Mouse (Mus musculus) thymus, postnatal 25 days (tissue): Measurements from ENCODE around the gene Washc4.
"Not testable (repeated sequence)": the region's sequence is repeated elsewhere in the genome, so short reads cannot be mapped to it uniquely, and the experiment has no call there.

Source experiments
- DNase-seq: peaks from one replicate; pipeline ENCODE4 v3.0.0; 2022

Washc4 gene

GRCm38 (mm10) chr10:83543439-83544102, at the start of gene Washc4:
Gene Washc4 (plus strand): TSS chr10:83543752.
- DNase-seq = peak; percentile 92

- DNase-seq = no peak
These were observed 46.2 kb upstream of the Washc4 start for GRCm38 (mm10) chr10:83497321-83497720.

GRCm38 (mm10) chr10:83508962-83509660, 34.4 kb upstream of the Washc4 start:
- peak; percentile 44 for DNase-seq

- no peak for DNase-seq
These were observed 32.2 kb upstream of the Washc4 start for GRCm38 (mm10) chr10:83511304-83511703.

- no peak for DNase-seq
These were observed 29.8 kb upstream of the Washc4 start for GRCm38 (mm10) chr10:83513736-83514135.

- peak; percentile 8 for DNase-seq
These were observed 22.6 kb upstream of the Washc4 start for GRCm38 (mm10) chr10:83520990-83521389.

- DNase-seq = not testable (repeated sequence)
These were observed 19.3 kb upstream of the Washc4 start for GRCm38 (mm10) chr10:83524238-83524637.

GRCm38 (mm10) chr10:83530384-83530967, 13.1 kb upstream of the Washc4 start:
- DNase-seq = no peak

- DNase-seq = no peak
These were observed 10.2 kb upstream of the Washc4 start for GRCm38 (mm10) chr10:83533258-83533909.

GRCm38 (mm10) chr10:83533910-83534283, 9.7 kb upstream of the Washc4 start, which contains the start of gene Aldh1l2:
Gene Aldh1l2 (minus strand): TSS chr10:83534140.
- peak; percentile 42 for DNase-seq

GRCm38 (mm10) chr10:83536436-83536835, 7.1 kb upstream of the Washc4 start:
- no peak for DNase-seq

GRCm38 (mm10) chr10:83539311-83539980, 4.1 kb upstream of the Washc4 start:
- DNase-seq = no peak

GRCm38 (mm10) chr10:83540092-83540491, 3.5 kb upstream of the Washc4 start:
- DNase-seq = no peak

- DNase-seq = no peak
These were observed 1.3 kb upstream of the Washc4 start for GRCm38 (mm10) chr10:83542241-83542640.

- DNase-seq = no peak
These were observed 539 bp downstream of the Washc4 start for GRCm38 (mm10) chr10:83544103-83544479.

- no peak for DNase-seq
These were observed 1.8 kb downstream of the Washc4 start for GRCm38 (mm10) chr10:83545341-83545740.

- DNase-seq = no peak
These were observed 19.5 kb downstream of the Washc4 start for GRCm38 (mm10) chr10:83563005-83563404.

- DNase-seq = no peak
These were observed 22.2 kb downstream of the Washc4 start for GRCm38 (mm10) chr10:83565449-83566441.

GRCm38 (mm10) chr10:83590801-83591200, 47.2 kb downstream of the Washc4 start:
- DNase-seq = no peak

GRCm38 (mm10) chr10:83592616-83593015, 49.1 kb downstream of the Washc4 start:
- no peak for DNase-seq

GRCm38 (mm10) chr10:83594526-83594925, 51.0 kb downstream of the Washc4 start:
- DNase-seq = no peak

- no peak for DNase-seq
These were observed 57.1 kb downstream of the Washc4 start for GRCm38 (mm10) chr10:83600650-83601049.
